In the genomic region with DNA sequence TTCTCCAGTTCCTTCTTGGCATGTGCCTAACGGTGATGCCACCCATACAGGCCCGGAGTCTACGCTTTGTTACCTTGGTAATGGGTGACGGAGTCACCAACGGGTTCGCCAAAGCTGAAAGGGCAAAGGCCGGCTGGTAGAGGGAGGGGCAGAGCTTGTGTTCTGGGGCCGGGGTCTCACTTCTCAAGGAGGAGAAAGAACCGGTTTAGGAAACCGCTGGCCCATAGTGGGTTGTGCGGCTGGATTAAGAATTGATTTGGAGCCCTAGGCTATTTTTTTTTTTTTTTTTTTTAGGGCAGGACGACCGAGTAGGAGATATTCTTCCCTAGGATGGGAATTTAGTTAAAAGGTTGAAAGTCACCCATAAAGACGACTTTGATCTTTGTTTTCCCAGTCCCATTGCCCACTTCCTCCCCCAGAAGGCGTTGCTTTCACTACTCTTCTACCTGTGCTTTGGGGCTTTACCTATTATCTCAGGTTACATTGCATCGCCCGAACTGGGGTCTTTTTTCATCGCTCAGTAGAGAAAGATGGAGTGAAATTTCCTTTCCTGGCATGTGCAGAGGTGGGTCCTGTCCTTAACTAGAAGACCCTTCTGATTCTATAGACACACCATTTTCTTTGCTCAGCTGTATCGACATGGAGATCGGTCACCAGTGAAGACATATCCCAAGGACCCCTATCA, we compare ENCODE assay signal across 8 mouse cellular contexts. TPM values are rescaled to one million over a fixed set of nuclear protein-coding genes. Genes with fewer than 3 reads are reported as not detected.
DNase-seq lines count a peak whose midpoint lies in the region; ATAC-seq and TF ChIP-seq lines count a peak whose summit lies in the region.

No protein-coding gene starts in this region.

- H3K4me2 ChIP-seq in embryonic facial prominence, embryonic 13.5 days: peak overlapping the region; percentile 75
- H3K4me2 ChIP-seq in intestine, embryonic 14.5 days (ENCODE audit: low read length): peak overlapping the region; percentile 90
- H3K4me2 ChIP-seq in neural tube, embryonic 13.5 days: peak overlapping the region; percentile 67

- peak overlapping the region; percentile 75 for H3K27ac ChIP-seq in liver, adult 2 months (replicated peaks; ENCODE audit: insufficient read depth, low read depth, low read length)
- peak overlapping the region; percentile 93 for H3K27ac ChIP-seq in embryonic facial prominence, embryonic 13.5 days
- peak overlapping the region; percentile 92 for H3K27ac ChIP-seq in intestine, embryonic 14.5 days (ENCODE audit: low read depth)
- H3K27ac ChIP-seq in neural tube, embryonic 13.5 days (replicated peaks): peak overlapping the region; percentile 90

- H3K9ac ChIP-seq in liver, adult 2 months (ENCODE audit: low read depth, low read length): peak overlapping the region; percentile 86
- H3K9ac ChIP-seq in embryonic facial prominence, embryonic 13.5 days: peak overlapping the region; percentile 84
- peak overlapping the region; percentile 81 for H3K9ac ChIP-seq in intestine, embryonic 14.5 days (ENCODE audit: low read length)
- peak overlapping the region; percentile 90 for H3K9ac ChIP-seq in neural tube, embryonic 13.5 days

- peaks cover 9% of the 10 kb centered on the region for H3K4me1 ChIP-seq in liver, adult 2 months (ENCODE audit: control insufficient read depth, insufficient read depth, low read length)
- H3K4me1 ChIP-seq in embryonic facial prominence, embryonic 13.5 days: peaks cover 22% of the 10 kb centered on the region
- peaks cover 12% of the 10 kb centered on the region for H3K4me1 ChIP-seq in intestine, embryonic 14.5 days (replicated peaks; ENCODE audit: control insufficient read depth, insufficient read depth, low read length)
- H3K4me1 ChIP-seq in neural tube, embryonic 13.5 days (replicated peaks): peaks cover 34% of the 10 kb centered on the region

- peak overlapping the region; percentile 63 for H3K4me3 ChIP-seq in liver, adult 2 months (ENCODE audit: insufficient read depth, low read depth, low read length)
- H3K4me3 ChIP-seq in embryonic facial prominence, embryonic 13.5 days: peak overlapping the region; percentile 72
- peak overlapping the region; percentile 72 for H3K4me3 ChIP-seq in intestine, embryonic 14.5 days (ENCODE audit: low read depth, low read length)
- peak overlapping the region; percentile 80 for H3K4me3 ChIP-seq in neural tube, embryonic 13.5 days

- H3K9me3 ChIP-seq in embryonic facial prominence, embryonic 13.5 days: no peaks in the 10 kb centered on the region
- H3K9me3 ChIP-seq in intestine, embryonic 14.5 days (ENCODE audit: control insufficient read depth, low read length): no peaks in the 10 kb centered on the region
- no peaks in the 10 kb centered on the region for H3K9me3 ChIP-seq in neural tube, embryonic 13.5 days

- DNase-seq in liver, adult 2 months (ENCODE audit: extremely low read depth, low read depth, low spot score): no peak
- DNase-seq in liver: no peak
- no peak for DNase-seq in intestine, embryonic 14.5 days (ENCODE audit: low spot score)
- DNase-seq in right cerebral cortex, postnatal 36 days (ENCODE audit: low spot score in 2 of 2): no peak
- no peak for DNase-seq in right cerebral cortex, adult 2 months (ENCODE audit: low spot score in 2 of 2)

- no peak for TF ChIP-seq POLR2A in liver, adult 2 months (IDR thresholded peaks at IDR 0.05; ENCODE audit: extremely low read depth, insufficient read depth, low read length)

- no peak for TF ChIP-seq CTCF in liver, adult 2 months (IDR thresholded peaks at IDR 0.05; ENCODE audit: low read depth, low read length)

- no peaks in the 10 kb centered on the region for H3K27me3 ChIP-seq in liver, adult 2 months (ENCODE audit: control insufficient read depth, insufficient read depth, low read length)
- no peaks in the 10 kb centered on the region for H3K27me3 ChIP-seq in embryonic facial prominence, embryonic 13.5 days
- no peaks in the 10 kb centered on the region for H3K27me3 ChIP-seq in intestine, embryonic 14.5 days (replicated peaks; ENCODE audit: control insufficient read depth, insufficient read depth, low read length)
- H3K27me3 ChIP-seq in neural tube, embryonic 13.5 days: no peaks in the 10 kb centered on the region

- ATAC-seq in embryonic facial prominence, embryonic 13.5 days (ENCODE audit: insufficient number of reproducible peaks, insufficient read depth, low FRiP score, low TSS enrichment, low read depth): no peak
- ATAC-seq in intestine, embryonic 14.5 days (replicated peaks; ENCODE audit: low FRiP score, low TSS enrichment, low read depth): no peak; the same call in 1 of the 2 replicates
- no peak; the same call in 1 of the 2 replicates for ATAC-seq in neural tube, embryonic 13.5 days (ENCODE audit: low read depth)
- ATAC-seq in monocyte, adult 5-6 weeks (replicated peaks; ENCODE audit: insufficient number of reproducible peaks, low FRiP score, low TSS enrichment, poor library complexity, severe bottlenecking): no peak

- H3K36me3 ChIP-seq in liver, adult 2 months (ENCODE audit: control insufficient read depth, insufficient read depth, low read length): peaks cover 16% of the 10 kb centered on the region; the same call in 1 of the 2 replicates
- peaks cover 35% of the 10 kb centered on the region for H3K36me3 ChIP-seq in embryonic facial prominence, embryonic 13.5 days
- H3K36me3 ChIP-seq in intestine, embryonic 14.5 days (ENCODE audit: control insufficient read depth, insufficient read depth, low read length): peaks cover 29% of the 10 kb centered on the region
- peaks cover 36% of the 10 kb centered on the region for H3K36me3 ChIP-seq in neural tube, embryonic 13.5 days

- H3K79me2 ChIP-seq in liver, adult 2 months (ENCODE audit: control insufficient read depth, insufficient read depth, low read length): no peaks in the 10 kb centered on the region

- 11% methylated on average over 20 of the region's 20 CpGs for WGBS in liver, adult 2 months
- 8% methylated on average over 20 of the region's 20 CpGs for WGBS in embryonic facial prominence, embryonic 13.5 days
- WGBS in intestine, embryonic 14.5 days: 10% methylated on average over 20 of the region's 20 CpGs
- 13% methylated on average over 20 of the region's 20 CpGs for WGBS in neural tube, embryonic 13.5 days

RNA-seq across cellular contexts. Expression of a gene that starts 0.4 kb away (rescaled TPM):
- total RNA-seq in liver, adult 2 months (2014; rRNA removed): 23.9 and 25.5 TPM in 2 replicates
- polyA plus RNA-seq in liver, adult 2 months (2012; rRNA removed): 35.8 and 45.0 TPM in 2 replicates
- polyA plus RNA-seq in embryonic facial prominence, embryonic 13.5 days (2015; fragmentation: Nextera tagmentation; extraction: Ambion mirVana): 28.6 and 29.0 TPM in 2 replicates
- 26.1 and 31.9 TPM in 2 replicates for polyA plus RNA-seq in intestine, embryonic 14.5 days (2014; fragmentation: Nextera tagmentation; extraction: Ambion mirVana)
- 37.2 and 43.3 TPM in 2 replicates for polyA plus RNA-seq in neural tube, embryonic 13.5 days (2015; fragmentation: Nextera tagmentation; extraction: Ambion mirVana)
- total RNA-seq in monocyte, adult 5-6 weeks (2017): 16.0 to 20.6 TPM (median 17.2 TPM) in 3 replicates

RNA-seq across cellular contexts. Expression of a gene that starts 0.5 kb away (rescaled TPM):
- total RNA-seq in liver, adult 2 months (2014; rRNA removed): 146 and 148 TPM in 2 replicates
- 190 and 198 TPM in 2 replicates for polyA plus RNA-seq in liver, adult 2 months (2012; rRNA removed)
- 0.83 and 1.9 TPM in 2 replicates for polyA plus RNA-seq in embryonic facial prominence, embryonic 13.5 days (2015; fragmentation: Nextera tagmentation; extraction: Ambion mirVana)
- 4.2 and 4.9 TPM in 2 replicates for polyA plus RNA-seq in intestine, embryonic 14.5 days (2014; fragmentation: Nextera tagmentation; extraction: Ambion mirVana)
- 1.1 and 1.5 TPM in 2 replicates for polyA plus RNA-seq in neural tube, embryonic 13.5 days (2015; fragmentation: Nextera tagmentation; extraction: Ambion mirVana)
- 6.7 to 13.1 TPM (median 9.3 TPM) in 3 replicates for total RNA-seq in monocyte, adult 5-6 weeks (2017)

RNA-seq across cellular contexts. Expression of a gene that starts 19.5 kb away (rescaled TPM):
- total RNA-seq in liver, adult 2 months (2014; rRNA removed): 14.1 and 16.5 TPM in 2 replicates
- 10.2 and 15.3 TPM in 2 replicates for polyA plus RNA-seq in liver, adult 2 months (2012; rRNA removed)
- 16.5 and 18.2 TPM in 2 replicates for polyA plus RNA-seq in embryonic facial prominence, embryonic 13.5 days (2015; fragmentation: Nextera tagmentation; extraction: Ambion mirVana)
- polyA plus RNA-seq in intestine, embryonic 14.5 days (2014; fragmentation: Nextera tagmentation; extraction: Ambion mirVana): 8.7 and 9.6 TPM in 2 replicates
- polyA plus RNA-seq in neural tube, embryonic 13.5 days (2015; fragmentation: Nextera tagmentation; extraction: Ambion mirVana): 47.3 and 51.6 TPM in 2 replicates
- 66.0 to 190 TPM (median 155 TPM) in 3 replicates for total RNA-seq in monocyte, adult 5-6 weeks (2017)

RNA-seq across cellular contexts. Expression of a gene that starts 33.7 kb away (rescaled TPM):
- total RNA-seq in liver, adult 2 months (2014; rRNA removed): 4.4 and 5.0 TPM in 2 replicates
- 4.8 and 7.9 TPM in 2 replicates for polyA plus RNA-seq in liver, adult 2 months (2012; rRNA removed)
- 20.0 and 23.6 TPM in 2 replicates for polyA plus RNA-seq in embryonic facial prominence, embryonic 13.5 days (2015; fragmentation: Nextera tagmentation; extraction: Ambion mirVana)
- 16.3 and 22.2 TPM in 2 replicates for polyA plus RNA-seq in intestine, embryonic 14.5 days (2014; fragmentation: Nextera tagmentation; extraction: Ambion mirVana)
- 11.7 and 14.1 TPM in 2 replicates for polyA plus RNA-seq in neural tube, embryonic 13.5 days (2015; fragmentation: Nextera tagmentation; extraction: Ambion mirVana)
- 8.5 to 15.4 TPM (median 8.8 TPM) in 3 replicates for total RNA-seq in monocyte, adult 5-6 weeks (2017)

RNA-seq across cellular contexts. Expression of a gene that starts 52.6 kb away (rescaled TPM):
- 24.6 and 28.1 TPM in 2 replicates for total RNA-seq in liver, adult 2 months (2014; rRNA removed)
- 65.1 and 68.9 TPM in 2 replicates for polyA plus RNA-seq in liver, adult 2 months (2012; rRNA removed)
- polyA plus RNA-seq in embryonic facial prominence, embryonic 13.5 days (2015; fragmentation: Nextera tagmentation; extraction: Ambion mirVana): 42.1 and 44.2 TPM in 2 replicates
- polyA plus RNA-seq in intestine, embryonic 14.5 days (2014; fragmentation: Nextera tagmentation; extraction: Ambion mirVana): 25.1 and 25.5 TPM in 2 replicates
- polyA plus RNA-seq in neural tube, embryonic 13.5 days (2015; fragmentation: Nextera tagmentation; extraction: Ambion mirVana): 14.8 and 15.3 TPM in 2 replicates
- total RNA-seq in monocyte, adult 5-6 weeks (2017): 0.53 TPM in 1 of 3 replicates, not detected in the others

Comparison
In these comparisons a context has a peak if more than half of its experiments do, and no peak if none do; other contexts are left out.
1. RNA of a gene that starts 0.5 kb away (polyA plus RNA-seq): 190 to 198 TPM in liver, adult 2 months; 4.2 to 4.9 TPM in intestine, embryonic 14.5 days, 1.1 to 1.5 TPM in neural tube, embryonic 13.5 days and 0.83 to 1.9 TPM in embryonic facial prominence, embryonic 13.5 days; every median in the first group is over 10 times any median in the second.
2. Peak in every context shown above with its lines, with median percentiles within 50 percentile points of each other: H3K27ac ChIP-seq, H3K4me3 ChIP-seq, H3K9ac ChIP-seq and H3K4me2 ChIP-seq.